Mouse (Mus musculus) limb, embryonic 10.5 days (tissue): ENCODE measurements around the gene Hoxa2. TPM values are rescaled to one million over a fixed set of nuclear protein-coding genes. Genes with fewer than 3 reads are reported as not detected.

Source experiments
- DNase-seq: peaks from one replicate; pipeline ENCODE4 v3.0.0-alpha.2; 2017; ENCODE audit warnings: low spot score
- H3K27ac ChIP-seq: fragments of 300-500 bp; sonication (generic); 2 replicates; pipeline ENCODE4 v1.5.1; 2016; ENCODE audit warnings: mild to moderate bottlenecking
- H3K27me3 ChIP-seq: fragments of 300-500 bp; sonication (generic); 2 replicates; pipeline ENCODE4 v1.6.1; 2016; ENCODE audit warnings: low read depth, mild to moderate bottlenecking; ENCODE audit not compliant: poor library complexity, severe bottlenecking
- H3K36me3 ChIP-seq: fragments of 300-500 bp; sonication (generic); 2 replicates; pipeline ENCODE4 v1.6.1; 2016; ENCODE audit warnings: mild to moderate bottlenecking, moderate library complexity
- H3K4me1 ChIP-seq: fragments of 300-500 bp; sonication (generic); 2 replicates; pipeline ENCODE4 v1.6.1; 2016
- H3K4me3 ChIP-seq: fragments of 300-500 bp; sonication (generic); 2 replicates; pipeline ENCODE4 v1.5.1; 2016; ENCODE audit warnings: mild to moderate bottlenecking, moderate library complexity
- H3K9me3 ChIP-seq: fragments of 300-500 bp; sonication (generic); replicated peaks from 2 replicates; pipeline ENCODE4 v1.6.1; 2016; ENCODE audit warnings: mild to moderate bottlenecking
- WGBS: fragments of 180-500 bp; shearing (Covaris S2); methylation state at CpG from one replicate; pipeline ENCODE4 v1.1.7; 2016; 5-methylcytosine and 5-hydroxymethylcytosine counted together
- polyA plus RNA-seq: library from polyadenylated mRNA; unstranded; fragments of >200 nt; fragmentation: Nextera tagmentation; extraction: Ambion mirVana; gene quantifications from 2 replicates; pipeline ENCODE4 v1.2.1, GENCODE M21; 2016

The Hoxa2 gene
- polyA plus RNA-seq, 1 experiment from 2014 or later = 4.5 TPM

DNA sequence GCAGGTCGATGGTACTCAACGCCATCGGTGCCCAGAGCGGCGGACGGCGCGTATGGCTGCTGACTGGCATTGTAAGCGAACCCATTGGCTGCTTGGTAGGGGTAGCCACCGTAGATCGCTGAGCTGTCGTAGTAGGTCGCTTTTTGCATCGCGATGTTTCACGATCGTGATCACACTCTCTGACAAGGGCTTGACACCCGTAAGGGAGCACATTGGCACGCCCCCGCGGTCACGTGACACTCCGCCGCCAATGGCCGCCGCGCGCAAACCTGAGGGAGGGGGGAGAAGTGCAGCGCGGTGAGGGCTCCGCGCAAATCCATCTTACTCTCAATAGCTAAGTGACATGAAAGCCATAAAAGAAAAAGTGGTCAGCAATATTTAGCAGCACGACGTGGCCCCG is 7.9 kb upstream of the Hoxa2 start:
- peaks cover 77% of the 10 kb centered on the region for H3K27me3 ChIP-seq
- peak; percentile 97 for DNase-seq
- H3K4me3 ChIP-seq = peak overlapping the region; percentile 47
- peak overlapping the region; percentile 81 for H3K27ac ChIP-seq
- under 1% methylated on average over 35 of the region's 35 CpGs for WGBS
- peaks cover 21% of the 10 kb centered on the region for H3K36me3 ChIP-seq
- H3K9me3 ChIP-seq = no peaks in the 10 kb centered on the region
- H3K4me1 ChIP-seq = peaks cover 98% of the 10 kb centered on the region

DNA sequence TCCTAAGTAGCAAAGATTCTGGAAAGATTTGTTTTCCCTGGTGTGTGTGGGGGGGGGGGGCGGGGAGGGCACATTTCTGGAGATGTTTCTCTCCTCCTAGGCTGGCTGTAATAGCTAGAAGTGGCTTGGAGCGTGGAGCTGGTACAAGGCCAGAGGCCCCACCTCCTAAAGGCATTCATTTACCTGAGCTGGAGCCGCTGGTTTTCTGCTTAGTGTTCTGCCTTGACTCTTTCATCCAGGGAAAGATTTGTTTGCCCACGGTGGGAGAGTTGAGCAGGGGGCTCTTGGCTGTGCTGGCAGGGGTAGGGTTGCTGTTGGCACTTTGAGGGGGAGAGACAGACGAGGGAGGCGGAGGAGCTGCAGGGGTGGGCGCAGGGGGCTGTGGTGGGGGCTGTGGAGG is 7.3 kb upstream of the Hoxa2 start:
- DNase-seq = peak; percentile 40
- peak overlapping the region; percentile 47 for H3K4me3 ChIP-seq
- peaks cover 21% of the 10 kb centered on the region for H3K36me3 ChIP-seq
- no peaks in the 10 kb centered on the region for H3K9me3 ChIP-seq
- WGBS = 13% methylated on average over 7 of the region's 7 CpGs
- H3K27ac ChIP-seq = peak overlapping the region; percentile 81
- peaks cover 77% of the 10 kb centered on the region for H3K27me3 ChIP-seq
- peaks cover 98% of the 10 kb centered on the region for H3K4me1 ChIP-seq

DNA sequence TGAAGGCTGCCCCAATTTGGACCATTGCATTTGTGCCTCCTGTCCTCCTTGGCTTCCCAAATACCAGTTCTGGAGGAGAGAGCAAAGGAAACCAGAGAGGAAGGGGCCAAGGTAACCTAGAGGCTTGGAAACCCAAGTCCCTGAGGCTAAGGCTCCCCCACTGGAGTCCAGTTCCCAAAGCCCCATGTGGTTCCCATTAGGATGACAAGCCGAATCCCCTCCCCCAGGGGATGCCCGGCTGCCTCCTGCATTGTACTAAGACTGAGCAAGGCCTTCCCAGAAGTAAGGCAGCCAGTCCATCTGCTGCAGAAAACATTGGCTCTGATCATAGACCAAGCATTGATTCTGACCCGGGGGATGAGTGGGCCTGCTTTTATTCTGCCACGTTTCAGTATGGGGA is 6.7 kb upstream of the Hoxa2 start:
- peak; percentile 82 for DNase-seq
- H3K27me3 ChIP-seq = peaks cover 79% of the 10 kb centered on the region
- peaks cover 98% of the 10 kb centered on the region for H3K4me1 ChIP-seq
- peaks cover 21% of the 10 kb centered on the region for H3K36me3 ChIP-seq
- WGBS = 3% methylated on average over 4 of the region's 4 CpGs
- peak overlapping the region; percentile 81 for H3K27ac ChIP-seq
- peak overlapping the region; percentile 47 for H3K4me3 ChIP-seq
- H3K9me3 ChIP-seq = no peaks in the 10 kb centered on the region

DNA sequence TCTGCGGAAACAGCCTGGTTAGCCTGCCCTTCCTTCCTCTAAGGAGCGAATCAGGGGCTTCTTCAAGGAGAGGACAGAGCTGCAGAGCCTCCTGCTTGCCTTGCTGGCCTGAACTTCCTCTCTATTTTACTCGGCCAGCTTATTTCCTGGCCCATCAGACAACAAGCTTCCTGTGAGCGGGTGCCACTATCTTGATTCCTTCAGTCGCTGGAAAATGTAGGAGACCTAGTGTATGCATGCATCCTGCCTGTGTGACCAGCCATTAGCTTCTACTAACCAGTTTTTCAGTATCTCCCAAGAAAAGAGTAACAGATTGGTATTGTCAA is 6.2 kb upstream of the Hoxa2 start:
- H3K27ac ChIP-seq = peak overlapping the region; percentile 81
- WGBS = 18% methylated on average over 5 of the region's 5 CpGs
- peaks cover 98% of the 10 kb centered on the region for H3K4me1 ChIP-seq
- H3K9me3 ChIP-seq = no peaks in the 10 kb centered on the region
- peak overlapping the region; percentile 47 for H3K4me3 ChIP-seq
- peaks cover 21% of the 10 kb centered on the region for H3K36me3 ChIP-seq
- peaks cover 80% of the 10 kb centered on the region for H3K27me3 ChIP-seq
- DNase-seq = no peak

GRCm38 (mm10) chr6:52170166-52170897 is 5.7 kb upstream of the Hoxa2 start:
- H3K4me1 ChIP-seq = peaks cover 98% of the 10 kb centered on the region
- H3K4me3 ChIP-seq = peak overlapping the region; percentile 47
- H3K27me3 ChIP-seq = peaks cover 75% of the 10 kb centered on the region
- no peaks in the 10 kb centered on the region for H3K9me3 ChIP-seq
- H3K36me3 ChIP-seq = peaks cover 21% of the 10 kb centered on the region
- DNase-seq = peak; percentile 70
- H3K27ac ChIP-seq = peak overlapping the region; percentile 81
- WGBS = 4% methylated on average over 40 of the region's 40 CpGs

- H3K9me3 ChIP-seq = no peaks in the 10 kb centered on the region
- peaks cover 98% of the 10 kb centered on the region for H3K4me1 ChIP-seq
- 18% methylated on average over 16 of the region's 16 CpGs for WGBS
- H3K4me3 ChIP-seq = peak overlapping the region; percentile 47
- H3K27ac ChIP-seq = peak overlapping the region; percentile 81
- peaks cover 72% of the 10 kb centered on the region for H3K27me3 ChIP-seq
- no peak for DNase-seq
- peaks cover 21% of the 10 kb centered on the region for H3K36me3 ChIP-seq
These were observed 5.0 kb upstream of the Hoxa2 start for GRCm38 (mm10) chr6:52169499-52170165.

DNA sequence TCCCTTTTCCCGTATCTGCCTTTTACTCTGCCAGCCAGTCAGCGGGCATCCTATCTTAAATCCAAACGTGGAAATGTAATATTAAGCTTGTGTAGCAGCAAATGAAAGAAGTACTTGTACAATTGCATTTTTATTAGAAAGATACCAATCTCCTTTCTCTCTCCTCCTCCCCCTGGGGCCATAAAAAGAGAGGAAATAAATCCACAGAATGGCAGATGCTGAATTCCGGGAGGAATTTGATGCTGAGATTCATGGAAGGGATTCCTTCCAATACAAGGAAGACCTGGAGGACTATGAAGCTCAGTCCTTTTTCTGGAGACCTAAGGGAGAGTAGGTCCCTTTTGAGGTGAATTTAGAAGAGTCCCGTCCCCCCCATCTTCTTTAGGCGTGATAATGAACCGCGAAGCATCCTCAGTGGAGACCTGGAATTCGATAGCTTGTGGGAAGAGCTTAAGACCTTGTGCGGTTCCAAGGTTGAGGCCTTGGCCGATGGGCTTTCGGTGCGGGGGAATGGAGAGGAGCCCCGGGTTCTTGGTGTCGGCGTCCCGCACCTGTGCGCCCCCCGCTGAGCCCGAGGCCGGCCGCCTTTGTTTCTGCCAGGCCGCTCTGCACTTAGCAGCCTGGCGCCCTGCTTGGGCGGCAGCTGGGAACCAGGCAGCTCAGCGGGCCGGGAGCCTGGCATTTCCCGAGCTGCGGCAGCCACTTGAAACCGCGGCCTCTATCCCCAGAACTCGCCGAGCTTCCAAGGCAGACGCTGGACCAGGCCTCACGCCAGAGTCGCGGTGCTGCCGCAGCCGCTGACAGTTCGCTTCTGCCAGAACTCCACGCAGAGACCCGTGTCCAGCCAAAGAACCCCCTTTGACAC is 3.8 kb upstream of the Hoxa2 start:
- 3% methylated on average over 42 of the region's 42 CpGs for WGBS
- H3K4me3 ChIP-seq = peak overlapping the region; percentile 41
- peak; percentile 71 for DNase-seq
- H3K4me1 ChIP-seq = peaks cover 98% of the 10 kb centered on the region
- peaks cover 71% of the 10 kb centered on the region for H3K27me3 ChIP-seq
- peaks cover 21% of the 10 kb centered on the region for H3K36me3 ChIP-seq
- peak overlapping the region; percentile 86 for H3K27ac ChIP-seq
- no peaks in the 10 kb centered on the region for H3K9me3 ChIP-seq

DNA sequence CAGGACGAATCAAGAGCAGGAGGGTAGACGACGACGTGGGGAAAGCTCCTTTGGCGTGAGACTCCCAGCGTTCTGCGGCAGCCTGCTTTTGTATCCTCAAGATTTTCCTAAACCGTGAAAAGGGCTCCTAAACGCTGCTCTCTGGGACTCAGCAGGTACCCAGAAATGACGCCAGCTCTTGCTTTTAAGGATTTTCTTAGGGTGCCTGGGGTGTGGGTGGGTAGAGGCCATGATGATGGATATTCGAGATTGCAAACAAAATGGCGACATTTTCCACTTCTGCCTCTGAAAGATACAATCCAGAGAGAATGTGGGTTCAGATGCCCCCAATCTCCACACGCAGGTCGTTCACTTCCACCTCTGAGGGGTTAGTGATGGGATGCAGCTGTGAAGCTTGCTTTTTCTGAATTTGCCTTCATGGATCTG is 3.1 kb upstream of the Hoxa2 start:
- Histone ChIP-seq H3K4me3 (peak overlapping the region; percentile 41), H3K9me3 (no peaks in the 10 kb centered on the region), H3K27me3 (peaks cover 66% of the 10 kb centered on the region), H3K36me3 (peaks cover 21% of the 10 kb centered on the region), H3K27ac (peak overlapping the region; percentile 86), H3K4me1 (peaks cover 98% of the 10 kb centered on the region)
- peak; percentile 47 for DNase-seq
- WGBS = 9% methylated on average over 14 of the region's 14 CpGs

- WGBS = 28% methylated on average over 1 of the region's 1 CpGs
- no peak for DNase-seq
- peak overlapping the region; percentile 41 for H3K4me3 ChIP-seq
- peaks cover 19% of the 10 kb centered on the region for H3K36me3 ChIP-seq
- H3K27ac ChIP-seq = peak overlapping the region; percentile 86
- peaks cover 96% of the 10 kb centered on the region for H3K4me1 ChIP-seq
- H3K27me3 ChIP-seq = peaks cover 65% of the 10 kb centered on the region
- H3K9me3 ChIP-seq = no peaks in the 10 kb centered on the region
These were observed 2.5 kb upstream of the Hoxa2 start for GRCm38 (mm10) chr6:52167176-52167575.

DNA sequence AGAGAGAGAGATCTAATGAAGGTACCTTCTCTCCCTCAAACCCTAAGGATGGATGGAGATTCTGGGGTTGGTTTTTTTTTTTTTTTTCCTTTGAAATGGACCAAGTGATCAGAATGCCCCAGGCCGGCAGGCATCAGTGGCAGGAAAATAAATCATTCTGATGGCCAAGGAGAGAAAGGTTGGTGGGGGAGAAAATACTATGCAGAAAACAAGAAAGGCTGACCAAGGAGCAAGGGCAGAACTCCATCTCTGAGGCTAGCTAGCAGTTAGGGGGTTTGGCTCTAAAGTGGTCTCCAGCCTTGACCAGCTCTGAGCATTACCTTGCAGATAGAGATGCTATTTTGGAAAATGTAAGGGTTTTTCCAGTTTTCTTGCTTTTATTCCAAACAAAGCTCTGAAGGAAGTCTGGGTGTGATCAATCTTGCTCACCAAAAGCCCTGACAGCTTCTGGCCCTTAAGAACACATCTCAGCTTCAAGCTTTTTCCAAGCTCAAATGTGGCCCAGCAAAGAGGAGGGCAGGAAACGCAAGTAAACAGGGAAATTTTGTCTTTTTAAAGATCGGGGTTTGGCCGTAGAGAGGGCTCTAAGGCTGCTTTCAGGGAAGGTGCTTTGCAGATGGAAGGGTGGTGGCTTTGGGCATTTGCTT is 1.9 kb upstream of the Hoxa2 start:
- peaks cover 58% of the 10 kb centered on the region for H3K27me3 ChIP-seq
- peaks cover 95% of the 10 kb centered on the region for H3K4me1 ChIP-seq
- peaks cover 15% of the 10 kb centered on the region for H3K36me3 ChIP-seq
- H3K9me3 ChIP-seq = no peaks in the 10 kb centered on the region
- H3K27ac ChIP-seq = peak overlapping the region; percentile 90
- DNase-seq = peak; percentile 48
- peak overlapping the region; percentile 41; the same call in 1 of the 2 replicates for H3K4me3 ChIP-seq
- 2% methylated on average over 4 of the region's 4 CpGs for WGBS

- H3K27me3 ChIP-seq = peaks cover 50% of the 10 kb centered on the region
- H3K4me3 ChIP-seq = peak overlapping the region; percentile 58
- H3K4me1 ChIP-seq = peaks cover 95% of the 10 kb centered on the region
- peaks cover 13% of the 10 kb centered on the region for H3K36me3 ChIP-seq
- peak overlapping the region; percentile 90 for H3K27ac ChIP-seq
- DNase-seq = peak; percentile 72
- no peaks in the 10 kb centered on the region for H3K9me3 ChIP-seq
- WGBS = under 1% methylated on average over 28 of the region's 28 CpGs
These were observed 1.1 kb upstream of the Hoxa2 start for GRCm38 (mm10) chr6:52165441-52166370.
